Mouse (Mus musculus) kidney, adult 8-10 months (tissue): Measurements from ENCODE around the gene 3830417A13Rik.

ENCODE experiments used
- DNase-seq, 2 experiments: peaks; one replicate each; pipeline ENCODE4 v3.0.0; 2022

The 3830417A13Rik gene

DNA sequence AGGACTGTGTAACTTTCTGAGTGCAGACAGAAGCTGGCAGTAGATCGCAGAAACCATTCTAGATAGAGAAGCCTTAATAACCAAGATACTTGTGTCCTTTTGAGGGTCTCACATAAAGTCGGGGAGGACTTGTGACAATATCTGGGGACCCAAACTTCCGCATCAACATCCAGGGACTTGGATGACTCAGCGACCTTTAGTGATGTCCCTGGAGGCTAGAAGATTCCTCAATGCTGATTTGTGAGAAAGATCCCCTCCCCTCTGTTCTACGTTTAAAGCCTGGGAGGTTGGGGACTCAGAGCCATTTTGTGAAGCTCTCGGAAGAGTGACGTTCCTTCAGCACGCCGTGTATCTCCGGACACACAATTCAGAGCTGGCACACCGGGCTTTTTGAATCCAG lies at the start of gene 3830417A13Rik:
3830417A13Rik (plus strand) TSS at position 301 of the 400 bp plus-strand sequence.
- no peak for DNase-seq

DNA sequence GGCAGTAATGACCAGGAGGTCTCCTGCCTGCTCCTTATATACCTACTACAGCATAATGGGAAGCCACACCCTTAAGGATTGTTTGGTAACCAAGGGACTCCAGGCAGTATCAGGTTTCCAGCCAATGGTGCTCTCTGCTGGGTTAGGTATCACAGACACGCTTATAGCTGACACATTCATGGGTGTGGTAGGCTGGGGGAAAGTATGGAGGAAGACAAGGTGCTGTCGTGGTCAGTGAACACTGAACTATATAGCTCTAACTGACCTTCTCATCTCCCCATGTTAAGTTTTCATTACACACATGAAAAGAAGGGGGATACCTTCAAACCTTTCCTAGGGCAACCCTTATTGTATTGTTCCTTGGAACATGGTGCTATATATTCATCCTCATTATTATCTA lies 21.2 kb upstream of the 3830417A13Rik start, which contains the start of gene Gm6760:
Gm6760 (minus strand) TSS at position 101 of the 400 bp plus-strand sequence.
- DNase-seq, result no peak

DNA sequence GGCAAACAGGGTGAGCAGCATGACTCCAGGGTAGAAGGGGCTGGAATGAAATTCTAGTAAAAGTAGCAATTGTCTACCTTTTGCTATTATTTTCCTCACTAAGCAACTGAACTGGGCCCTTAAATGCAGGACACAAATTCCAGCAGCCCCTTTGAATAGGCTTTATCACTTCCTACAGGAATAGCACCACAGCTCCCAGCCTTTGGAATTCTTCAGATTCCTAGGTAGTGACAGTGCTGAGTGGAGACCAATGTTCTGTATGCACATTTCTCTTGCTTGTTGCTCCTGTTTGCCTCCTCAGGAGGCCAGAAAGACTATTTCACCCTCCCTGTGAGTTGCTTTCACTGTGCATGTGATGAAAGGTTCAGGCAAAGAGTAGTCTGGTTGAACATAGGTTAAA lies 7.9 kb downstream of the 3830417A13Rik start:
- no peak for DNase-seq
